Mouse (Mus musculus): ENCODE measurements at regions not wholly inside any gene's neighbourhood (a gene's known extent, or its start where the extent isn't known, plus 50 kb on each side); places are given as distances from the start of the nearest gene placed in this dataset.

- Histone ChIP-seq H3K36me3 (ENCODE audit: control insufficient read depth, insufficient read depth, low read length) (no peaks in the 10 kb centered on the region), H3K4me3 (ENCODE audit: low read depth, low read length) (no peak overlapping the region), H3K27me3 (ENCODE audit: control insufficient read depth, insufficient read depth, low read length) (no peaks in the 10 kb centered on the region), H3K4me1 (ENCODE audit: control insufficient read depth, insufficient read depth, low read length) (no peaks in the 10 kb centered on the region), H3K27ac (replicated peaks; ENCODE audit: low read depth, low read length) (no peak overlapping the region), H3K9me3 (ENCODE audit: control insufficient read depth, low read length) (no peaks in the 10 kb centered on the region), H3K4me2 (ENCODE audit: low read depth, severe bottlenecking) (no peak overlapping the region), H3K9ac (ENCODE audit: low read length) (no peak overlapping the region)
- DNase-seq (ENCODE audit: low spot score) (no peak), ATAC-seq (ENCODE audit: insufficient number of reproducible peaks, low FRiP score, low TSS enrichment, low read depth) (no peak)
- 90% methylated on average over 16 of the region's 16 CpGs for WGBS
These were observed 102.3 kb upstream of the Ubr2 start for GRCm38 (mm10) chr17:47112556-47113225.

- WGBS = 88% methylated on average over 4 of the region's 4 CpGs
- no peaks in the 10 kb centered on the region for H3K27me3 ChIP-seq (ENCODE audit: control insufficient read depth, insufficient read depth, low read length)
- H3K9me3 ChIP-seq (ENCODE audit: control insufficient read depth, low read length) = no peaks in the 10 kb centered on the region
- H3K4me3 ChIP-seq (ENCODE audit: low read depth, low read length) = no peak overlapping the region
- H3K36me3 ChIP-seq (ENCODE audit: control insufficient read depth, insufficient read depth, low read length) = no peaks in the 10 kb centered on the region
- DNase-seq (ENCODE audit: low spot score) = no peak
- H3K9ac ChIP-seq (ENCODE audit: low read length) = no peak overlapping the region
- no peak overlapping the region for H3K4me2 ChIP-seq (ENCODE audit: low read depth, severe bottlenecking)
- no peak for ATAC-seq (ENCODE audit: insufficient number of reproducible peaks, low FRiP score, low TSS enrichment, low read depth)
- H3K4me1 ChIP-seq (ENCODE audit: control insufficient read depth, insufficient read depth, low read length) = no peaks in the 10 kb centered on the region
- no peak overlapping the region for H3K27ac ChIP-seq (replicated peaks; ENCODE audit: low read depth, low read length)
These were observed 100.5 kb upstream of the Ubr2 start for GRCm38 (mm10) chr17:47110836-47111235.

DNA sequence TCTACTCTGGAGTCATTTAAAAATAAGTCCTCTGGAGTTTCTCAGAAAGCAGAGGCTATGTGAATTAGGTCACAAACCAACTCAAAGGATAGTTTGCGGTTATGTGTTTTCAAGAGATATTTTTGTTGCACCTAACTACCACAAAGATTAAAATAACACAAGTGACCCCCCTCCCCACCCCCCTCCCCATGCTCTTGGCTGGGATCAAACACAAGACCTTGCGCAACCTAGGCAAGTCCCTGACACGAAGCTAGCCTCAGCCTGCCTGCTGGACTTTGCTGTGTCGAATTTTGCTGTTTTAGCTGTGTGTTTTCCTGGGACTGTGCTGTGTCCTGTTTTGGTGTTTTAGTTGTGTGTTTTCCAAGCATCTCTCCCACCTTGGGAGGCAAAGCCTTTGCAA lies 94.0 kb upstream of the Ubr2 start:
- 91% methylated on average over 4 of the region's 4 CpGs for WGBS
- H3K9ac ChIP-seq (ENCODE audit: low read length) = no peak overlapping the region
- H3K4me3 ChIP-seq (ENCODE audit: low read depth, low read length) = no peak overlapping the region
- H3K27me3 ChIP-seq (ENCODE audit: control insufficient read depth, insufficient read depth, low read length) = no peaks in the 10 kb centered on the region
- H3K4me1 ChIP-seq (ENCODE audit: control insufficient read depth, insufficient read depth, low read length) = no peaks in the 10 kb centered on the region
- ATAC-seq (ENCODE audit: insufficient number of reproducible peaks, low FRiP score, low TSS enrichment, low read depth) (no peak), DNase-seq (ENCODE audit: low spot score) (no peak)
- no peak overlapping the region for H3K27ac ChIP-seq (replicated peaks; ENCODE audit: low read depth, low read length)
- no peaks in the 10 kb centered on the region for H3K36me3 ChIP-seq (ENCODE audit: control insufficient read depth, insufficient read depth, low read length)
- H3K9me3 ChIP-seq (ENCODE audit: control insufficient read depth, low read length) = no peaks in the 10 kb centered on the region
- no peak overlapping the region for H3K4me2 ChIP-seq (ENCODE audit: low read depth, severe bottlenecking)

DNA sequence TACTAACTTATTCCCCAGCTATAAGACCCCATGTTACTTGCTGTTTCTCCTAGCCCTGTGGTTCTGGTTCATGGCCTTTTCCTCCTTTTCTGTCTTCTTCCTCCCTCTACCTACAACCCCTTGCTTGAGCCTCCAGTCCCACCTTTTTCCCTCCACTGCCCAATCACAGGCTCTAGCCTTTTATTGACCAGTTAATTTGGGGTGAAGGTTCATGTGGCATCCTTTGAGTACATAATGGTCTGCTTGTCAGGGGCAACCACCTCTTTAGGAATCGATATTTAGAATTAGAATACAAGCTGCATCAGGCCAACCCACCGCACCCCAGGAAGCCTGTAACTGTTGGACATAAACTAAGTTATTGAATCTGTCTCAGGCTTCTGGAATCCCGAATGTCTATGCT lies 84.8 kb upstream of the Ubr2 start:
- no peak overlapping the region for H3K9ac ChIP-seq (ENCODE audit: low read length)
- H3K27me3 ChIP-seq (ENCODE audit: control insufficient read depth, insufficient read depth, low read length) = no peaks in the 10 kb centered on the region
- H3K36me3 ChIP-seq (ENCODE audit: control insufficient read depth, insufficient read depth, low read length) = no peaks in the 10 kb centered on the region
- H3K4me2 ChIP-seq (ENCODE audit: low read depth, severe bottlenecking) = no peak overlapping the region
- no peaks in the 10 kb centered on the region for H3K4me1 ChIP-seq (ENCODE audit: control insufficient read depth, insufficient read depth, low read length)
- H3K27ac ChIP-seq (replicated peaks; ENCODE audit: low read depth, low read length) = no peak overlapping the region
- no peak overlapping the region for H3K4me3 ChIP-seq (ENCODE audit: low read depth, low read length)
- DNase-seq (ENCODE audit: low spot score) (no peak), ATAC-seq (ENCODE audit: insufficient number of reproducible peaks, low FRiP score, low TSS enrichment, low read depth) (no peak)
- H3K9me3 ChIP-seq (ENCODE audit: control insufficient read depth, low read length) = no peaks in the 10 kb centered on the region; the same call in 1 of the 2 replicates
- 86% methylated on average over 3 of the region's 3 CpGs for WGBS

DNA sequence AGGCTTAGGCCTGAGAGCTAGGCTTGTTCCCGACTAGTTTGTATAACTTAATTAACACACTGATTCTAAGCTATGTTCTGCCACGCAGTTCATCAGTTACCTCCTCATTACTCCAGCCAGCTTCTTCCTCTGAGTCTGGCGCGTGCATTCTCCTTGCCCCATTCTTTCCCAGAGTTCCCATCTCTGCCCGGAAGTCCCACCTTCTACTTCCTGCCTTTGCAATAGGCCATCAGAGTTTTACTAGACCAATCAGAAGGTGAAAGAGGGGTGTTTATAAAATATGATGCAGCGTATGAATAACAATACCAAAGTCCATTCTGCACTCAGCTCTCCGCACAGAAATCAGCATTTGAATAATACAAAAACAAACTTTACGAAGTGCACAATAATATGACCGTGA lies 81.7 kb upstream of the Ubr2 start:
- Histone ChIP-seq H3K27me3 (ENCODE audit: control insufficient read depth, insufficient read depth, low read length) (no peaks in the 10 kb centered on the region), H3K36me3 (ENCODE audit: control insufficient read depth, insufficient read depth, low read length) (no peaks in the 10 kb centered on the region), H3K4me3 (ENCODE audit: low read depth, low read length) (no peak overlapping the region), H3K4me2 (ENCODE audit: low read depth, severe bottlenecking) (no peak overlapping the region), H3K9ac (ENCODE audit: low read length) (no peak overlapping the region), H3K4me1 (ENCODE audit: control insufficient read depth, insufficient read depth, low read length) (no peaks in the 10 kb centered on the region), H3K9me3 (ENCODE audit: control insufficient read depth, low read length) (no peaks in the 10 kb centered on the region; the same call in 1 of the 2 replicates), H3K27ac (replicated peaks; ENCODE audit: low read depth, low read length) (no peak overlapping the region)
- 92% methylated on average over 9 of the region's 9 CpGs for WGBS
- no peak for DNase-seq (ENCODE audit: low spot score)
- no peak for ATAC-seq (ENCODE audit: insufficient number of reproducible peaks, low FRiP score, low TSS enrichment, low read depth)

GRCm38 (mm10) chr17:47089769-47090168 lies 79.4 kb upstream of the Ubr2 start:
- Histone ChIP-seq H3K9ac (ENCODE audit: low read length) (no peak overlapping the region), H3K27ac (replicated peaks; ENCODE audit: low read depth, low read length) (no peak overlapping the region), H3K4me3 (ENCODE audit: low read depth, low read length) (no peak overlapping the region), H3K36me3 (ENCODE audit: control insufficient read depth, insufficient read depth, low read length) (no peaks in the 10 kb centered on the region), H3K4me2 (ENCODE audit: low read depth, severe bottlenecking) (no peak overlapping the region), H3K27me3 (ENCODE audit: control insufficient read depth, insufficient read depth, low read length) (no peaks in the 10 kb centered on the region), H3K9me3 (ENCODE audit: control insufficient read depth, low read length) (no peaks in the 10 kb centered on the region; the same call in 1 of the 2 replicates), H3K4me1 (ENCODE audit: control insufficient read depth, insufficient read depth, low read length) (no peaks in the 10 kb centered on the region)
- DNase-seq (ENCODE audit: low spot score) (no peak), ATAC-seq (ENCODE audit: insufficient number of reproducible peaks, low FRiP score, low TSS enrichment, low read depth) (no peak)
- 81% methylated on average over 3 of the region's 3 CpGs for WGBS

DNA sequence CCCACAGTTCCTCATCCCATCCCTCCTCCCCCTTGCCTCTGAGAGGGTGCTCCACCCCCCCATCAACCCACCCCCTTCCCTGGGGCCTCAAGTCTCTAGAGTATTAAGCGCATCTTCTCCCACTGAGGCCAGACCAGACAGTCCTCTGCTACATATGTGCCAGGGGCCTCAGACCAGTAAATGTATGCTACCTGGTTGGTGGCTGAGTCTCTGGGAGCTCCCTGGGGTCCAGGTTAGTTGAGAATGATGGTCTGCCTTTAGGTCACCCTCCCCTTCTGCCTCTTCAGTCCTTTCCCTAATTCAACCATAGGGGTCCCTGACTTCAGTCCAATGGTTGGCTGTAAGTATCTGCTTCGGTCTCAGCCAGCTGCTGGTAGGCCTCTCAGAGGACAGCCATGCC lies 58.9 kb upstream of the Ubr2 start:
- no peak overlapping the region for H3K9ac ChIP-seq (ENCODE audit: low read length)
- no peak for ATAC-seq (ENCODE audit: insufficient number of reproducible peaks, low FRiP score, low TSS enrichment, low read depth)
- H3K9me3 ChIP-seq (ENCODE audit: control insufficient read depth, low read length) = no peaks in the 10 kb centered on the region
- H3K4me3 ChIP-seq (ENCODE audit: low read depth, low read length) = no peak overlapping the region
- H3K27ac ChIP-seq (replicated peaks; ENCODE audit: low read depth, low read length) = no peak overlapping the region
- H3K4me1 ChIP-seq (ENCODE audit: control insufficient read depth, insufficient read depth, low read length) = no peaks in the 10 kb centered on the region
- 94% methylated on average over 2 of the region's 2 CpGs for WGBS
- no peaks in the 10 kb centered on the region for H3K27me3 ChIP-seq (ENCODE audit: control insufficient read depth, insufficient read depth, low read length)
- no peaks in the 10 kb centered on the region for H3K36me3 ChIP-seq (ENCODE audit: control insufficient read depth, insufficient read depth, low read length)
- no peak for DNase-seq (ENCODE audit: low spot score)
- no peak overlapping the region for H3K4me2 ChIP-seq (ENCODE audit: low read depth, severe bottlenecking)

- no peaks in the 10 kb centered on the region for H3K27me3 ChIP-seq (ENCODE audit: control insufficient read depth, insufficient read depth, low read length)
- H3K36me3 ChIP-seq (ENCODE audit: control insufficient read depth, insufficient read depth, low read length) = no peaks in the 10 kb centered on the region
- H3K9ac ChIP-seq (ENCODE audit: low read length) = no peak overlapping the region
- H3K9me3 ChIP-seq (ENCODE audit: control insufficient read depth, low read length) = no peaks in the 10 kb centered on the region
- H3K4me3 ChIP-seq (ENCODE audit: low read depth, low read length) = no peak overlapping the region
- no peak for DNase-seq (ENCODE audit: low spot score)
- ATAC-seq (ENCODE audit: insufficient number of reproducible peaks, low FRiP score, low TSS enrichment, low read depth) = no peak
- 85% methylated on average over 4 of the region's 4 CpGs for WGBS
- H3K4me2 ChIP-seq (ENCODE audit: low read depth, severe bottlenecking) = no peak overlapping the region
- H3K27ac ChIP-seq (replicated peaks; ENCODE audit: low read depth, low read length) = no peak overlapping the region
- no peaks in the 10 kb centered on the region for H3K4me1 ChIP-seq (ENCODE audit: control insufficient read depth, insufficient read depth, low read length)
These were observed 55.0 kb upstream of the Ubr2 start for GRCm38 (mm10) chr17:47065307-47065901.

Data from limb, embryonic 11.5 days (tissue).